Mouse (Mus musculus): Measurements from ENCODE around the gene Mctp1.

DNA sequence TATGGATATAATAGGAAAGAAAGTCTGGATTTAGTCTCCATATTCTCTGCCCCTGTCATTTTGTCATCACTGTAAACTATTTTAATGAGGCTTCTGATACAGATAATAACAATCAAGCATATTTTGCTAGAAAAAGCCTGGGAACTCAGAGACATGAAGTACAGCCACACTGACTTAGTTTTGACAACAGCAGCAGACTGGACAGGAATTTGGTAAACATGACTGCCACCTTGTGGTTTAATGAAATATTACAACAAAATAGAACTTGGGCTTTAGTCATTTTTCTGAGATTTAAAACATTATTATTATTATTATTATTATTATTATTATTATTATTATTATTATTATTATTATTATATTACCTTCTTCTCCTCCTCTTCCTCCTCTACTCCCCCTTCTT is 297.0 kb downstream of the Mctp1 start:
- TF ChIP-seq POLR2A (IDR thresholded peaks at IDR 0.05; ENCODE audit: borderline replicate concordance, low read depth, low read length) (no peak), CTCF (IDR thresholded peaks at IDR 0.05; ENCODE audit: low read depth, low read length) (no peak)
